Mouse (Mus musculus) forebrain, embryonic 12.5 days (tissue): ENCODE measurements at regions not wholly inside any gene's neighbourhood (a gene's known extent, or its start where the extent isn't known, plus 50 kb on each side); places are given as distances from the start of the nearest gene placed in this dataset.

Experiments used
- ATAC-seq: fragments of 200-750 bp; cut with Nextera tagmentation; 2 replicates; pipeline ENCODE4 v1.8.0; 2017; ENCODE audit warnings: moderate TSS enrichment; ENCODE audit not compliant: low FRiP score
- H3K27ac ChIP-seq: fragments of 300-500 bp; sonication (generic); 2 replicates; pipeline ENCODE4 v1.5.1; 2016; ENCODE audit warnings: mild to moderate bottlenecking
- H3K27me3 ChIP-seq: fragments of 300-500 bp; sonication (generic); 2 replicates; pipeline ENCODE4 v1.6.1; 2016; ENCODE audit warnings: mild to moderate bottlenecking
- H3K36me3 ChIP-seq: fragments of 300-500 bp; sonication (generic); replicated peaks from 2 replicates; pipeline ENCODE4 v1.6.1; 2016; ENCODE audit warnings: mild to moderate bottlenecking
- H3K4me1 ChIP-seq: fragments of 300-500 bp; sonication (generic); 2 replicates; pipeline ENCODE4 v1.6.1; 2016
- H3K4me2 ChIP-seq: fragments of 300-500 bp; sonication (generic); 2 replicates; pipeline ENCODE4 v1.6.1; 2016; ENCODE audit warnings: mild to moderate bottlenecking, moderate library complexity
- H3K4me3 ChIP-seq: fragments of 300-500 bp; sonication (generic); replicated peaks from 2 replicates; pipeline ENCODE4 v1.5.1; 2016; ENCODE audit warnings: mild to moderate bottlenecking
- H3K9ac ChIP-seq: fragments of 300-500 bp; sonication (generic); 2 replicates; pipeline ENCODE4 v1.6.1; 2016; ENCODE audit warnings: mild to moderate bottlenecking
- H3K9me3 ChIP-seq: fragments of 300-500 bp; sonication (generic); 2 replicates; pipeline ENCODE4 v1.6.1; 2016
- WGBS: fragments of 180-500 bp; shearing (Covaris S2); methylation state at CpG from one replicate; pipeline ENCODE4 v1.1.7; 2016; 5-methylcytosine and 5-hydroxymethylcytosine counted together

DNA sequence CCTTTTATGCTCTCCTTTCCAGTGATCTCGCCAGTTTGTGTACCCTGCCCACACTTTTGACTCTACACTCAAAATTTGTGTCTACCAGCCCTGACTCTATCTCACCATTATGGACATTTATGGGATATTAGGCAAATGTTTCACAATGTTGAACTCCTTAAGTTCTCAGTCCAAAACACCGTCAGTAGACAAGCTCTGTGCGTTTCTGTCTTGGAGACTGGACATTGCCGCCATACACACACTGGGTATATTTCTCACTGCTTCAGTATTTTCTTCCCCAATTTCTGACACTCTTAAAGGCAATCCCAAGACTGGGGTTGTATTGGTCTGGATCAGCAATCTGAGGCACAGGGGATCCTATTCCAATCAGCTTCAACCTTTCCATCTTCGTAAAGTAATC, 75.6 kb downstream of the Oxgr1 start:
- WGBS = 93% methylated on average over 5 of the region's 5 CpGs
- no peak overlapping the region for H3K27ac ChIP-seq
- ATAC-seq = no peak
- no peak overlapping the region for H3K4me3 ChIP-seq
- no peaks in the 10 kb centered on the region for H3K9me3 ChIP-seq
- H3K9ac ChIP-seq = no peak overlapping the region
- no peaks in the 10 kb centered on the region for H3K4me1 ChIP-seq
- H3K4me2 ChIP-seq = no peak overlapping the region
- H3K36me3 ChIP-seq = no peaks in the 10 kb centered on the region
- no peaks in the 10 kb centered on the region for H3K27me3 ChIP-seq

DNA sequence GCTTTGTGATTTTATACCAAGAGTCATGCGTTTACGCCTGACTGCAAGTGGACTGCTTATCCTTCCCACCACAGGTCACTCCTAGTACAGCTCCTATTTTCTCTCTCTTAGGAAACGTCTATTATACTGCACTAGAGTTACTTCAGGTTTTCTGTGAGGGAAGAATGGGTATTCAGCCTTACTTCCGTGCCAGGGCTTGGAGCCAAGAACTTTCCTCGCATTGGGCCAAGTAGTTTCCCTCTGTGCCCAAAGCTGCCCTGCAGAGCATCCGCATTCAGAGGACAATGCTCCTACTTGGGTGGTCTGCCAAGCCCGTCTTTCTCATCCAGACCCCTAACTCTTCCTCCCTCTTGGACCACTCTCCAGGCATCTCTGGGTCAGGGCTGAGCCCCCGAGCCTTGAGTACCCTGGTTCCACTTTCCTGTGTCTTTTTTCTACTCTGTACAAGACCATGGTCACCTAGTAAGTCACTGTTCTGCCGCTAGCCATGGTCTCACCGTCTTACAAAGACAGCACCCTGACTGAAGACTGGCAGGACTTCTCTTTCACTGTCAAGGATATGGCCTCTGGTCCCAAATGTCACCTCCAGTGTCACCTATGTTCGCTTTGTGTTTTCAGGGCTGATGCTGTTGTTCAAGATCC, 76.3 kb downstream of the Oxgr1 start:
- Histone ChIP-seq H3K27me3 (no peaks in the 10 kb centered on the region), H3K27ac (no peak overlapping the region), H3K4me2 (no peak overlapping the region), H3K4me3 (no peak overlapping the region), H3K4me1 (no peaks in the 10 kb centered on the region), H3K9ac (no peak overlapping the region), H3K36me3 (no peaks in the 10 kb centered on the region), H3K9me3 (no peaks in the 10 kb centered on the region)
- WGBS = 79% methylated on average over 11 of the region's 11 CpGs
- no peak for ATAC-seq

DNA sequence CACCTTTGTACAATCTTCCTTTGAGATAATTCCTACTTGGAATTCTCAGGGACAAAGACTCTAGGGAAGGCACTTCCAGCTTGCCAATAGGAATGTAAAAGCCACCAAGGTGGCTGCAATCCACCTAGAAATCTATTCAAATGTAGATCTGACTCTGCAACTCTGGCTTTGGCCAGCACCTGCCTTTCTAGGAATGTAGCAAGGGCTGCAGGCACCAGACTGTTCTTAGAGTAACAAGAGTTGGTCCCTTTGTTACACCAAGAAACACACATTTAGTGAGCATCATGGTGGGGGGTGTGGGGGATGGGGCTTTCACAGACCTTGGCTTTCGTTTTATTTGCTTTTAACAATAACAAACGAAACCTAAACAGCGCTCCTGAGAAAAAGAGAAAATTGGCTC, 78.5 kb downstream of the Oxgr1 start:
- ATAC-seq = no peak
- 91% methylated on average over 3 of the region's 3 CpGs for WGBS

DNA sequence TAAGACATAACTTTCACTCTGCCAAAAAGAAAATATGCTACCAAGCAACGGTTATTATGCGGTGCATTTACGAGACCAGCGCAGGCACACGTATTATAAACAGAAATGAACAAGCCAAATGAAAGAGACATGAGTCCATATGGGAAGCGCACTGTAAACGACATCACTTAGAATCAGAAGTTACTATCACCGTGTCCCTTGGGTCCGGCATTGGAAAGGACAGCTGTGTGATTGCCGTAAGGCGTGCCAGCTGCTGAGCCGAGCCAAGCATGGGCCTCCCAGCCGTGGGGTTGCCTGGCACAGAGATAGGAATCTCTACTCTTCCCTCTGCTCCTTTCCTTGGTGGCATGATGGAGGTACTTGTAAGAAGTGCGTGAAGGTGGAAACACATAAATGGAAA, 88.4 kb downstream of the Oxgr1 start:
- Histone ChIP-seq H3K36me3 (no peaks in the 10 kb centered on the region), H3K4me1 (no peaks in the 10 kb centered on the region), H3K9me3 (no peaks in the 10 kb centered on the region), H3K4me2 (no peak overlapping the region), H3K27me3 (no peaks in the 10 kb centered on the region), H3K27ac (no peak overlapping the region), H3K9ac (no peak overlapping the region), H3K4me3 (no peak overlapping the region)
- ATAC-seq = no peak
- WGBS = 93% methylated on average over 14 of the region's 14 CpGs

More for the DNA sequence above, 78.5 kb downstream of the Oxgr1 start:
- Histone ChIP-seq H3K4me2 (no peak overlapping the region), H3K36me3 (no peaks in the 10 kb centered on the region), H3K27ac (no peak overlapping the region), H3K9me3 (no peaks in the 10 kb centered on the region), H3K4me3 (no peak overlapping the region), H3K27me3 (no peaks in the 10 kb centered on the region), H3K4me1 (no peaks in the 10 kb centered on the region), H3K9ac (no peak overlapping the region)

DNA sequence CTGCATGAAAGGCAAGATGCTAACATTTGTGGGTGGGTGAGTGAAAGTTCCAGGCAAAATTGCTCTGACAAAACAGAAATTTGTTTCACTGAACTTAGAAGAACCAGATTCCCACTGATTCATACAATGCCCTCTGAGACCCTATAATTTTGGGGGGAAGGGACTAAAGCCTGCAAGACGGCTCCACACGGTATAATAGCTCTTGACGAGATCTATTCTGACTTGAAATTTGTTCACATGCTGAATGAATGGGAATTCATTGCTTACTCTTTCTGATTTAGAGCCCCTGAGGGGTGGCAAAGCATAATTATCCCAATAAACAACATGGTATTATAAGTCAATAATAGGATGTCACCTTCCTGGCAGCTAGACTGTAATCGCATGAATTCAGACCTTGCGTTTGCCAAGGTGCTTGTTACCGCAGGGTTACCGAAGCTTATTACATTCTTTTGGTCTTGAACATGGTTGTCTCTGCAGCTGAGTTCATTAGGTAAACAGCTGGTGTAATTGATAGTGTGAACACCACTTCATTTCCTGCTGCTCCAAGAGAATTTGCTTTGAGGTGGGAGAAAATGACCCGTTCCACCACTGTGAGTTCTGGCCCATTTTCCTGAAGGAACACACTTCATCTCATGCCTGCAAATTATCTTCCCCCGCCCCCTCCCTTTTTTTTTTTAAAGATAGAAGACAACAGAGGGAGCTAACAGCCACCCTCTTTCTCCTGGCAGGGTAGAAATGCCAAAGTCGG, 89.2 kb downstream of the Oxgr1 start:
- ATAC-seq = peak; percentile 41; the same call in 1 of the 2 replicates

More for the DNA sequence above, 89.2 kb downstream of the Oxgr1 start:
- Histone ChIP-seq H3K27ac (no peak overlapping the region), H3K9me3 (no peaks in the 10 kb centered on the region), H3K4me3 (no peak overlapping the region), H3K27me3 (no peaks in the 10 kb centered on the region), H3K36me3 (no peaks in the 10 kb centered on the region), H3K4me1 (no peaks in the 10 kb centered on the region), H3K4me2 (no peak overlapping the region), H3K9ac (no peak overlapping the region)
- 51% methylated on average over 10 of the region's 10 CpGs for WGBS
